10 mouse cellular contexts compared by ENCODE assay signal in the genomic region with DNA sequence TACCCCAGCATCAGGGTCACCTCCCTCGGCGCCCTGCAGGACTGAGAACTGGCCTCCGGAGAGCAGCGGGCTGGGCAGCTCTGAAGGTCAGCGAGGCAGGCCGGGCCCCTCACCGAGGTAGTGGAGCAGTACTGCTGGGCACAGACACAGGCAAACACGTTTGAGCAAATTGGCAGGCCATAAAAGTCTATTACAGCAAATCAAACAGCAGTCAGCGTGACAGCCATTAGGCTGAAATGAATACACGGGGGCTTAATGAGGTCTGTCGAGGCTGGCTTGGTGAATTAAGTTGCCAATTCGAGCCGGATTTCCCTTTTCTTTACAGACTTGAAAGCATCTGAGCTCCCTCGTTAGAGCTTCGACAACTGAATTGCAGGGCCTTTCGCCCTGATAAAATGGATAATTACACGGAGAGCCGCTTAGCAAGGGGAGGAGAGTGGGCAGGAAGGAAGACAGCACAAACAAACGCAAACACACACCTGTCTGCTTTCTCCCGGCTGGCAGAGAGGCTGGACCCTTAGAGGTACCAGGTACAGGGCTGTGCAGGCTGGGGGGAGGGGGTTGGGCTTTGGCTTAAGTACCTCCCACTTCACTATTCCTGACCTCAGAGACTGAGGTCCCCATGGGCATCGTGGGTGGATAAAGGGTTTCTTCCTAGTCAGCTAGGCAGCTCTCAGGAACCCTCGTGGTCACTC.
DNase-seq lines count a peak whose midpoint lies in the region; ATAC-seq and TF ChIP-seq lines count a peak whose summit lies in the region.
"Had no signal": no experiment of that assay in that cellular context is flagged by ENCODE, and none has a peak within 500 bp of the region (broad histone marks: within the 10 kb centered on the region; RNA-seq: fewer than 3 reads in every experiment).

No protein-coding gene starts in this region.

- TF ChIP-seq EP300 in lung, postnatal 0 days (IDR thresholded peaks at IDR 0.05): no peak

- H3K9me3 ChIP-seq in kidney, embryonic 16.5 days (ENCODE audit: low read length): no peaks in the 10 kb centered on the region
- no peaks in the 10 kb centered on the region for H3K9me3 ChIP-seq in midbrain, embryonic 14.5 days (ENCODE audit: control insufficient read depth, low read length)
- H3K9me3 ChIP-seq in lung, postnatal 0 days (ENCODE audit: low read length): no peaks in the 10 kb centered on the region

- H3K27ac ChIP-seq in kidney, embryonic 16.5 days (ENCODE audit: low read length): no peak overlapping the region
- H3K27ac ChIP-seq in midbrain, embryonic 14.5 days (replicated peaks; ENCODE audit: low read depth, low read length): no peak overlapping the region; the same call in 1 of the 2 replicates
- H3K27ac ChIP-seq in lung, postnatal 0 days (ENCODE audit: low read length): no peak overlapping the region

- no peak for ATAC-seq in kidney, embryonic 16.5 days (ENCODE audit: low FRiP score, low TSS enrichment)
- peak; percentile 41; the same call in 1 of the 2 replicates for ATAC-seq in midbrain, embryonic 14.5 days (ENCODE audit: low FRiP score, low TSS enrichment)
- no peak for ATAC-seq in lung, postnatal 0 days

- no peaks in the 10 kb centered on the region for H3K36me3 ChIP-seq in kidney, embryonic 16.5 days (ENCODE audit: insufficient read depth, low read length)
- no peaks in the 10 kb centered on the region for H3K36me3 ChIP-seq in midbrain, embryonic 14.5 days (ENCODE audit: control insufficient read depth, insufficient read depth, low read length)
- H3K36me3 ChIP-seq in lung, postnatal 0 days (ENCODE audit: insufficient read depth, low read length): no peaks in the 10 kb centered on the region

- H3K4me3 ChIP-seq in kidney, embryonic 16.5 days (ENCODE audit: low read length): no peak overlapping the region
- no peak overlapping the region for H3K4me3 ChIP-seq in midbrain, embryonic 14.5 days (replicated peaks; ENCODE audit: low read depth, low read length)
- H3K4me3 ChIP-seq in lung, postnatal 0 days (ENCODE audit: low read depth, low read length): no peak overlapping the region

- no peak overlapping the region; the same call in 1 of the 2 replicates for H3K9ac ChIP-seq in kidney, embryonic 16.5 days (replicated peaks; ENCODE audit: low read length)
- no peak overlapping the region for H3K9ac ChIP-seq in midbrain, embryonic 14.5 days (replicated peaks; ENCODE audit: low read length)
- no peak overlapping the region for H3K9ac ChIP-seq in lung, postnatal 0 days (replicated peaks; ENCODE audit: low read depth)

- peaks cover 6% of the 10 kb centered on the region for H3K4me1 ChIP-seq in kidney, embryonic 16.5 days (ENCODE audit: insufficient read depth, low read length)
- H3K4me1 ChIP-seq in midbrain, embryonic 14.5 days (ENCODE audit: control insufficient read depth, insufficient read depth, low read length): peaks cover 14% of the 10 kb centered on the region
- H3K4me1 ChIP-seq in lung, postnatal 0 days (ENCODE audit: insufficient read depth, low read depth, low read length): no peaks in the 10 kb centered on the region

- peaks cover 11% of the 10 kb centered on the region; the same call in 1 of the 2 replicates for H3K27me3 ChIP-seq in kidney, embryonic 16.5 days (ENCODE audit: insufficient read depth, low read length)
- H3K27me3 ChIP-seq in midbrain, embryonic 14.5 days (ENCODE audit: control insufficient read depth, insufficient read depth, low read length): peaks cover 8% of the 10 kb centered on the region; the same call in 1 of the 2 replicates
- no peaks in the 10 kb centered on the region for H3K27me3 ChIP-seq in lung, postnatal 0 days (replicated peaks; ENCODE audit: insufficient read depth, low read length)

- H3K4me2 ChIP-seq in kidney, embryonic 16.5 days (replicated peaks; ENCODE audit: low read depth, low read length): peak overlapping the region; percentile 14; the same call in 1 of the 2 replicates
- peak overlapping the region; percentile 24 for H3K4me2 ChIP-seq in midbrain, embryonic 14.5 days (ENCODE audit: low read length)
- H3K4me2 ChIP-seq in lung, postnatal 0 days (replicated peaks; ENCODE audit: low read depth, low read length): no peak overlapping the region

- no peak for DNase-seq in kidney, adult 9 months
- DNase-seq in embryo, embryonic 11 days: peak; percentile 53
- peak; percentile 12 to 23 for DNase-seq in frontal cortex, adult 2 months (ENCODE audit: extremely low spot score in 1 of 2, low spot score in 1 of 2)
- peak; percentile 79 for DNase-seq in midbrain, embryonic 14.5 days
- DNase-seq in gastrocnemius, postnatal 25 days: no peak
- DNase-seq in lung, postnatal 0 days (ENCODE audit: low spot score): no peak
- no peak for DNase-seq in c-Kit-positive CD71-positive TER-119-positive erythroid progenitor cells, embryonic 14.5 days (ENCODE audit: low spot score)
- DNase-seq: cerebellum, adult 9-10 months; heart, postnatal 14 days had no signal

- TF ChIP-seq CTCF in lung, postnatal 0 days (IDR thresholded peaks at IDR 0.05): no peak

- 5% methylated on average over 22 of the region's 22 CpGs for WGBS in kidney, embryonic 16.5 days
- 9% methylated on average over 22 of the region's 22 CpGs for WGBS in midbrain, embryonic 14.5 days
- WGBS in lung, postnatal 0 days: 25% methylated on average over 22 of the region's 22 CpGs

Comparison
In these comparisons a context has a peak if more than half of its experiments do, and no peak if none do; other contexts are left out.
1. DNase-seq: peak in embryo, embryonic 11 days (single experiment), frontal cortex, adult 2 months (2 of 2) and midbrain, embryonic 14.5 days (single experiment); none in kidney, adult 9 months (single experiment), gastrocnemius, postnatal 25 days (single experiment), lung, postnatal 0 days (single experiment) and c-Kit-positive CD71-positive TER-119-positive erythroid progenitor cells, embryonic 14.5 days (single experiment).